Mouse (Mus musculus): ENCODE results near the gene Cdkn2d.

- TF ChIP-seq POLR2A (IDR thresholded peaks at IDR 0.05; ENCODE audit: insufficient read depth, low read length) (no peak), CTCF (IDR thresholded peaks at IDR 0.05; ENCODE audit: low read depth, low read length) (no peak), EP300 (IDR thresholded peaks at IDR 0.05; ENCODE audit: insufficient read depth, low read depth, low read length) (no peak)
Observed at GRCm38 (mm10) chr9:21319503-21319902, 28.3 kb upstream of the Cdkn2d start.

All from ES-Bruce4 (cell line).